8 mouse cellular contexts compared by ENCODE assay signal in the genomic region with DNA sequence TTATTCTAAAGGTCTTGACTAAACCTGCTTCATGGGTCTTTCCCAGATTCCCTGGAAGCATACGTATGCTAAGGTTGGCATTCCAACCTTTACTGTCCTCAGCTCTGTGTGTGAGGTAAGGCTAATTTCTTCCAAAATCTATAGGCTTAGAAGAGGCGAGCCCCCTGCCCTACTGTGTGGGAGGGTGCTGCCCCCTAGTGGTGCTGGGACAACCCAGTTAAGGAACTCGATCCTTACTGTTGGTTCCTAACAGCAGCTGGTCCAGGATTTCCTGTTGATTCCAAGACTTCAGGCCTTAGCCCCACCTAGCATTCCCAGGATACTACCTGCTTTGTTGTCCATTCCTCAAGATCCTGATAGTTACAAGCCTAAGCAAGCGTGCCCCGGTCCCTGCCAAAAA. TPM values are rescaled to one million over a fixed set of nuclear protein-coding genes. Genes with fewer than 3 reads are reported as not detected.
DNase-seq lines count a peak whose midpoint lies in the region.

No protein-coding gene starts in this region.

- intact Hi-C loops in left cerebral cortex, postnatal 10 days (cut with DNase I): loop anchor here (5.0 to 10.0 kb wide), 3 partner anchors 185 to 367 kb away; a partner anchor contains a TSS

- peak; percentile 84 for DNase-seq in layer of hippocampus, adult 11-12 months (ENCODE audit: low spot score)
- DNase-seq in layer of hippocampus, adult 9-10 months (ENCODE audit: low spot score): no peak
- DNase-seq in adrenal gland, postnatal 25 days: peak; percentile 81
- peak; percentile 74 for DNase-seq in embryo, embryonic 9.5 days (ENCODE audit: extremely low spot score)
- DNase-seq in heart, postnatal 4 days: peak; percentile 87
- DNase-seq in left cerebral cortex, postnatal 10 days (ENCODE audit: extremely low spot score in 1 of 2, low spot score in 2 of 2): peak; percentile 77 to 88
- peak; percentile 14 to 33 for DNase-seq in natural killer cell, adult 2 months (ENCODE audit: low spot score in 2 of 2)
- peak; percentile 56 for DNase-seq in thymus, postnatal 25 days

RNA-seq across cellular contexts. Expression of a gene that starts 2.8 kb away (rescaled TPM):
- 7.6 and 8.3 TPM in 2 replicates for total RNA-seq in adrenal gland, postnatal 25 days (2021)
- total RNA-seq in heart, postnatal 4 days (2021): under 1 TPM; 0.21 to 0.61 TPM
- 10 to 100 TPM; 57.3 to 58.5 TPM for total RNA-seq in left cerebral cortex, postnatal 10 days (2021)

RNA-seq across cellular contexts. Expression of a gene that starts 55.7 kb away (rescaled TPM):
- 2.1 and 2.7 TPM in 2 replicates for total RNA-seq in adrenal gland, postnatal 25 days (2021)
- total RNA-seq in heart, postnatal 4 days (2021): 1 to 10 TPM; 4.7 to 5.2 TPM
- total RNA-seq in left cerebral cortex, postnatal 10 days (2021): 100 to 1,000 TPM; 258 to 262 TPM

Comparison
In these comparisons a context has a peak if more than half of its experiments do, and no peak if none do; other contexts are left out.
1. RNA of a gene that starts 55.7 kb away (total RNA-seq): 258 to 262 TPM in left cerebral cortex, postnatal 10 days; 4.7 to 5.2 TPM in heart, postnatal 4 days and 2.1 to 2.7 TPM in adrenal gland, postnatal 25 days; every median in the first group is over 10 times any median in the second.